Mouse (Mus musculus) heart, embryonic 16.5 days (tissue): Measurements from ENCODE around the gene Tpst2. TPM values are rescaled to one million over a fixed set of nuclear protein-coding genes. Genes with fewer than 3 reads are reported as not detected.

Source experiments
- ATAC-seq: fragments of 200-750 bp; cut with Nextera tagmentation; replicated peaks from 2 replicates; pipeline ENCODE4 v1.8.0; 2017; ENCODE audit warnings: moderate number of reproducible peaks; ENCODE audit not compliant: insufficient read depth, low FRiP score; ENCODE audit errors: extremely low read depth
- H3K27ac ChIP-seq: fragments of 300-500 bp; sonication (generic); 2 replicates; pipeline ENCODE4 v1.5.1; 2014; ENCODE audit warnings: mild to moderate bottlenecking, low read length, control low read depth, moderate library complexity
- H3K27me3 ChIP-seq: fragments of 300-500 bp; sonication (generic); 2 replicates; pipeline ENCODE4 v1.6.1; 2014; ENCODE audit warnings: low read length, mixed read lengths; ENCODE audit not compliant: control insufficient read depth, insufficient read depth
- H3K36me3 ChIP-seq: fragments of 300-500 bp; sonication (generic); 2 replicates; pipeline ENCODE4 v1.6.1; 2014; ENCODE audit not compliant: control insufficient read depth, insufficient read depth
- H3K4me1 ChIP-seq: fragments of 300-500 bp; sonication (generic); 2 replicates; pipeline ENCODE4 v1.6.1; 2014; ENCODE audit warnings: low read length, mixed read lengths; ENCODE audit not compliant: control insufficient read depth, insufficient read depth
- H3K4me2 ChIP-seq: fragments of 300-500 bp; sonication (generic); 2 replicates; pipeline ENCODE4 v1.6.1; 2014; ENCODE audit warnings: low read depth, mild to moderate bottlenecking, control low read depth, low read length
- H3K4me3 ChIP-seq: fragments of 300-500 bp; sonication (generic); 2 replicates; pipeline ENCODE4 v1.5.1; 2014; ENCODE audit warnings: mild to moderate bottlenecking, control low read depth, low read length
- H3K9ac ChIP-seq: fragments of 300-500 bp; sonication (generic); 2 replicates; pipeline ENCODE4 v1.6.1; 2014; ENCODE audit warnings: low read length, control low read depth
- H3K9me3 ChIP-seq: fragments of 300-500 bp; sonication (generic); replicated peaks from 2 replicates; pipeline ENCODE4 v1.6.1; 2016; ENCODE audit warnings: low read length; ENCODE audit not compliant: control insufficient read depth
- WGBS: fragments of 180-500 bp; shearing (Covaris S2); extraction: QIAGEN DNeasy Blood & Tissue Kit; methylation state at CpG from one replicate; pipeline ENCODE4 v1.1.7; 2014; 5-methylcytosine and 5-hydroxymethylcytosine counted together
- polyA plus RNA-seq: library from polyadenylated mRNA; unstranded; fragments of >200 nt; fragmentation: Nextera tagmentation; extraction: Ambion mirVana; gene quantifications from 2 replicates; pipeline ENCODE4 v1.2.1, GENCODE M21; 2015

The Tpst2 gene
- polyA plus RNA-seq, 1 experiment from 2014 or later: 53.0 TPM

- 0 out of 2 replicates have a peak, but pooled peaks cover 3% of the 10 kb centered on the region for H3K27me3 ChIP-seq
- peaks cover 33% of the 10 kb centered on the region for H3K4me1 ChIP-seq
- peak overlapping the region; percentile 89 for H3K9ac ChIP-seq
- peak overlapping the region; percentile 85 for H3K4me3 ChIP-seq
- peak overlapping the region; percentile 65 for H3K27ac ChIP-seq
- peak overlapping the region; percentile 78 for H3K4me2 ChIP-seq
- WGBS: under 1% methylated on average over 24 of the region's 24 CpGs
- H3K9me3 ChIP-seq: no peaks in the 10 kb centered on the region
- ATAC-seq: peak; percentile 3
- no peaks in the 10 kb centered on the region for H3K36me3 ChIP-seq
These were observed 437 bp downstream of the Tpst2 start for GRCm38 (mm10) chr5:112276907-112277348.

DNA sequence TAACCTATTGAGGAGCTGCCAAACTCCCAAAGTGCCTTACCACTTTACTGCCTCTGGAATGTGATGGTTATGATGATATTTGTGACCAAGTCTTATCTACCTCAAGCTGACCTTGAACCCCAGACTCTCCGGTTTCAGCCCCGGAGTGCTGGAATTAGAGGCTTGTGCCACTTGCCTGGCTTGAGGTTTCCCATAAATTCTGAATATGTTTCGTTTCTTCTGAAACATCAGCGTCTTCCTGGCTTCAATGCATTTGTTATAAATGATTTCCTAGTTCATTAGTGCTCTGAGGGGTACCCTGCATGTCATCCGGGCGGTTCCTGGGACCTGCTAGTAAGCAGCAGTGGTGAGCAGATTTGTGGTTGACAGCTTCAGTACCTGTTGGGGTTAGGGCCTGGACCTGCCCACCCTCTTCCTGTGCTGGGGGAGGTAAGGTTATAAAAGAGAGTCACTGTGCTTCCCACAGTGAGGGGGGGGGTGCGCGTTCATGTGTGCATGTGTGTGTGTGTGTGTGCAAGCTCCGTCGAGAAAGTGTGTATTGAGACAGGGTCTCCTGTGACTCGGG is 1.5 kb downstream of the Tpst2 start:
- Histone ChIP-seq H3K9ac (peak overlapping the region; percentile 89; the same call in 1 of the 2 replicates), H3K4me2 (peak overlapping the region; percentile 78), H3K9me3 (no peaks in the 10 kb centered on the region), H3K27ac (no peak overlapping the region), H3K4me1 (peaks cover 38% of the 10 kb centered on the region), H3K27me3 (no peaks in the 10 kb centered on the region), H3K4me3 (peak overlapping the region; percentile 85), H3K36me3 (no peaks in the 10 kb centered on the region)
- ATAC-seq: no peak
- 80% methylated on average over 11 of the region's 11 CpGs for WGBS

GRCm38 (mm10) chr5:112279181-112280021 is 2.9 kb downstream of the Tpst2 start:
- Histone ChIP-seq H3K27me3 (no peaks in the 10 kb centered on the region), H3K4me1 (peaks cover 52% of the 10 kb centered on the region), H3K4me3 (peak overlapping the region; percentile 7; the same call in 1 of the 2 replicates), H3K4me2 (peak overlapping the region; percentile 39), H3K9ac (peak overlapping the region; percentile 53), H3K27ac (peak overlapping the region; percentile 43), H3K36me3 (no peaks in the 10 kb centered on the region), H3K9me3 (no peaks in the 10 kb centered on the region)
- ATAC-seq: no peak
- 69% methylated on average over 17 of the region's 17 CpGs for WGBS

DNA sequence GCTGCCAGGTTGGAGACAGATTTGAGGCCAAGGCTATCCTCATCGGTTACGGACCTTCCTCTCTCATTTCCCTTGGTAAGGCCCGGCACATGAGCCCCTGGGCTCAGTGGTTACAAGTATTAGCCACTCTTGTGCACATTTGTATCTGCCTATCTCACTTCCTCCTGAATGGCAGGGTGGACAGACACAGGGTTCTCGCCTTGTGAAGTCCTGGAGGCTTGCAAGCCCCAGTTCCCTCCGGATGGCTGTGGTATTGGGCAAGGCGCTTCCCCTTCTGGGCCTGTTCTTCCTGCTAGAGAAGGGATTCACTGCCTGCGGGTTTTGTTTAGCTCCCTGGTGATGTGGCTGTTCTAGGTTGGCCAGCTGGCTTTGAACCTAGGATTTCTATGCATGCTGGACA is 3.7 kb downstream of the Tpst2 start:
- Histone ChIP-seq H3K4me2 (peak overlapping the region; percentile 39), H3K27me3 (no peaks in the 10 kb centered on the region), H3K36me3 (no peaks in the 10 kb centered on the region), H3K9ac (peak overlapping the region; percentile 47), H3K27ac (peak overlapping the region; percentile 43), H3K4me1 (peaks cover 60% of the 10 kb centered on the region), H3K9me3 (no peaks in the 10 kb centered on the region), H3K4me3 (no peak overlapping the region)
- no peak for ATAC-seq
- WGBS: 63% methylated on average over 7 of the region's 7 CpGs

- no peaks in the 10 kb centered on the region for H3K27me3 ChIP-seq
- H3K4me1 ChIP-seq: peaks cover 66% of the 10 kb centered on the region
- H3K4me2 ChIP-seq: no peak overlapping the region
- no peaks in the 10 kb centered on the region for H3K36me3 ChIP-seq
- WGBS: 62% methylated on average over 15 of the region's 15 CpGs
- ATAC-seq: no peak
- H3K4me3 ChIP-seq: no peak overlapping the region
- no peaks in the 10 kb centered on the region for H3K9me3 ChIP-seq
- peak overlapping the region; percentile 13; the same call in 1 of the 2 replicates for H3K9ac ChIP-seq
- peak overlapping the region; percentile 43 for H3K27ac ChIP-seq
These were observed 4.6 kb downstream of the Tpst2 start for GRCm38 (mm10) chr5:112280863-112281660.

DNA sequence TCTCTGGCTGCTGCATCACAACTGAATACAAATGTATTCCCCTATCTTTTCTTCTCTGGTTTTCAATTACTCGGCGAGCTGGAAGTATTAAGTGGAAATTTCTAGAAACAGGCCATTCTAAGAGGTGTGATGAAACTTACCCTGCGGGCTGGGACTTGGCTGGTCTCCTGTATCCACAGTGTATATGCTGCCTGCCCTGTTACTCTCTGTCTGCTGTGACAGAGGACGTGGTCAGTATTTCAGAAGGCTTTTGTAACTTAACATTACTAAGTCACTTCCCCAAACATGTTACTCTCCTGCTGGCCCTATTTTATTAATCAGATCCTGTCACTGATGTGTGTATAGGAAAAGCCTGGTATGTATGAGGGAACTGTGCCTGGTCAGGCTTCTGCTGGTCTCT is 5.2 kb downstream of the Tpst2 start:
- no peak overlapping the region; the same call in 1 of the 2 replicates for H3K27ac ChIP-seq
- no peak for ATAC-seq

DNA sequence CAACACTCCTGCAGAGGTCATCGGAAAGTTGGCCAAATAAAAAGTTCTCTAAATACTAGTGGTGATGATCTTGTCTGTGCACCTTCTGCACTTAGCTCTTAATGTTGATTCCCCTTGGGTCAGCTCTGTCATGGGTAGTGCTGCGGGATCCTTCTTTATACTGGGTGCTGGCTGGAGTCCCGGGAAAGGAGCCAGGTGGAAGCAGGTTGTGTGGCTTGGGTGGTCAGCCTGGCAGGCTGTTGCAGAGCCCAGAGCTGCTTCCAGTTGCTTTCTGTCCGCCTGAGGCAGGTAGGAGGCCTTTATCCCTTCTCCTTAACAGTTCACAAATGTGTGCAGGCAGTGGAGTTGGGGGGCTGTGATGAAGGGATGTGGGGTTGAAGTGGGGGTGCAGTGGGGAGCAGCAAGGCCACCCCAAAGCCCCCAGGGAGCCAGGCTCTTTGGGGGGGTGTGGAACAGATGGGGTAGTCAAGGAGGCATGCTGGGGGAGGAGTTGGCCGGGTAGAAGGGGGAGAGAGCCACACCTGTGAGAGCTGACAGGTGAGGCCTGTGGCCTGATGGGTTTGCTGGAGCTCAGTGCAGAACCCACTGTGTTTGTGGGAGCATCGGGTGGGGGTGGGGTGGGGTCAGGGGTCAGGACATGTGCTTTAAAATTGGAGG is 5.8 kb downstream of the Tpst2 start:
- Histone ChIP-seq H3K4me3 (no peak overlapping the region), H3K27ac (peak overlapping the region; percentile 84), H3K4me2 (peak overlapping the region; percentile 36; the same call in 1 of the 2 replicates), H3K4me1 (peaks cover 66% of the 10 kb centered on the region), H3K36me3 (no peaks in the 10 kb centered on the region), H3K9ac (no peak overlapping the region; the same call in 1 of the 2 replicates), H3K9me3 (no peaks in the 10 kb centered on the region), H3K27me3 (no peaks in the 10 kb centered on the region)
- no peak for ATAC-seq
- 60% methylated on average over 6 of the region's 6 CpGs for WGBS

More for the DNA sequence above, 5.2 kb downstream of the Tpst2 start:
- Histone ChIP-seq H3K4me1 (peaks cover 66% of the 10 kb centered on the region), H3K27me3 (no peaks in the 10 kb centered on the region), H3K9ac (no peak overlapping the region), H3K4me2 (no peak overlapping the region), H3K36me3 (no peaks in the 10 kb centered on the region), H3K9me3 (no peaks in the 10 kb centered on the region), H3K4me3 (no peak overlapping the region)
- 75% methylated on average over 4 of the region's 4 CpGs for WGBS

GRCm38 (mm10) chr5:112282780-112283482 is 6.4 kb downstream of the Tpst2 start:
- no peaks in the 10 kb centered on the region for H3K36me3 ChIP-seq
- H3K4me2 ChIP-seq: peak overlapping the region; percentile 36
- no peaks in the 10 kb centered on the region for H3K27me3 ChIP-seq
- H3K9ac ChIP-seq: no peak overlapping the region; the same call in 1 of the 2 replicates
- peak overlapping the region; percentile 84 for H3K27ac ChIP-seq
- ATAC-seq: no peak
- 57% methylated on average over 9 of the region's 9 CpGs for WGBS
- H3K4me1 ChIP-seq: peaks cover 64% of the 10 kb centered on the region
- H3K9me3 ChIP-seq: no peaks in the 10 kb centered on the region
- H3K4me3 ChIP-seq: no peak overlapping the region
